Mouse (Mus musculus) intestine, embryonic 14.5 days (tissue): ENCODE measurements around the gene Sorcs1. TPM values are rescaled to one million over a fixed set of nuclear protein-coding genes. Genes with fewer than 3 reads are reported as not detected.

Source experiments
- ATAC-seq: fragments of 200-750 bp; cut with Nextera tagmentation; replicated peaks from 2 replicates; pipeline ENCODE4 v1.8.0; 2017; ENCODE audit warnings: low read depth, moderate number of reproducible peaks, moderate TSS enrichment, moderate library complexity; ENCODE audit not compliant: low FRiP score, low TSS enrichment
- DNase-seq: peaks from one replicate; pipeline ENCODE4 v3.0.0-alpha.2; 2018; ENCODE audit warnings: low spot score
- H3K27ac ChIP-seq: fragments of 300-500 bp; sonication (generic); 2 replicates; pipeline ENCODE4 v1.5.1; 2014; ENCODE audit warnings: low read depth, mild to moderate bottlenecking, control low read depth
- H3K27me3 ChIP-seq: fragments of 300-500 bp; sonication (generic); replicated peaks from 2 replicates; pipeline ENCODE4 v1.6.1; 2014; ENCODE audit warnings: low read length, control low read depth; ENCODE audit not compliant: control insufficient read depth, insufficient read depth
- H3K36me3 ChIP-seq: fragments of 300-500 bp; sonication (generic); 2 replicates; pipeline ENCODE4 v1.6.1; 2014; ENCODE audit warnings: low read length, control low read depth; ENCODE audit not compliant: control insufficient read depth, insufficient read depth
- H3K4me1 ChIP-seq: fragments of 300-500 bp; sonication (generic); replicated peaks from 2 replicates; pipeline ENCODE4 v1.6.1; 2014; ENCODE audit warnings: low read length, control low read depth, mixed read lengths; ENCODE audit not compliant: control insufficient read depth, insufficient read depth
- H3K4me2 ChIP-seq: fragments of 300-500 bp; sonication (generic); 2 replicates; pipeline ENCODE4 v1.6.1; 2014; ENCODE audit warnings: low read length
- H3K4me3 ChIP-seq: fragments of 300-500 bp; sonication (generic); 2 replicates; pipeline ENCODE4 v1.5.1; 2014; ENCODE audit warnings: low read depth, low read length, control low read depth, mixed read lengths
- H3K9ac ChIP-seq: fragments of 300-500 bp; sonication (generic); 2 replicates; pipeline ENCODE4 v1.6.1; 2014; ENCODE audit warnings: mild to moderate bottlenecking, low read length
- H3K9me3 ChIP-seq: fragments of 300-500 bp; sonication (generic); 2 replicates; pipeline ENCODE4 v1.6.1; 2016; ENCODE audit warnings: low read length, control low read depth; ENCODE audit not compliant: control insufficient read depth
- WGBS: fragments of 180-500 bp; shearing (Covaris S2); extraction: QIAGEN DNeasy Blood & Tissue Kit; methylation state at CpG from one replicate; pipeline ENCODE4 v1.1.7; 2014; 5-methylcytosine and 5-hydroxymethylcytosine counted together
- polyA plus RNA-seq: library from polyadenylated mRNA; unstranded; fragments of >200 nt; fragmentation: Nextera tagmentation; extraction: Ambion mirVana; gene quantifications from 2 replicates; pipeline ENCODE4 v1.2.1, GENCODE M21; 2014

The Sorcs1 gene
- polyA plus RNA-seq, 1 experiment from 2014 or later, result 2.6 TPM

- no peak for DNase-seq
- Histone ChIP-seq H3K9me3 (no peaks in the 10 kb centered on the region), H3K4me3 (no peak overlapping the region), H3K4me1 (peaks cover 7% of the 10 kb centered on the region), H3K36me3 (no peaks in the 10 kb centered on the region), H3K9ac (no peak overlapping the region), H3K4me2 (no peak overlapping the region), H3K27ac (no peak overlapping the region), H3K27me3 (no peaks in the 10 kb centered on the region)
- 92% methylated on average over 5 of the region's 5 CpGs for WGBS
- ATAC-seq, result no peak
These were observed 192.1 kb downstream of the Sorcs1 start for GRCm38 (mm10) chr19:50486345-50486744.

GRCm38 (mm10) chr19:50476774-50477173 lies 201.7 kb downstream of the Sorcs1 start:
- Histone ChIP-seq H3K27ac (no peak overlapping the region), H3K9me3 (no peaks in the 10 kb centered on the region), H3K9ac (no peak overlapping the region), H3K27me3 (no peaks in the 10 kb centered on the region), H3K4me3 (no peak overlapping the region), H3K4me2 (no peak overlapping the region), H3K36me3 (no peaks in the 10 kb centered on the region), H3K4me1 (no peaks in the 10 kb centered on the region)
- DNase-seq (no peak), ATAC-seq (no peak)
- 58% methylated on average over 6 of the region's 6 CpGs for WGBS

GRCm38 (mm10) chr19:50468592-50468991 lies 209.9 kb downstream of the Sorcs1 start:
- H3K27ac ChIP-seq, result no peak overlapping the region

GRCm38 (mm10) chr19:50464811-50465210 lies 213.6 kb downstream of the Sorcs1 start:
- 59% methylated on average over 6 of the region's 6 CpGs for WGBS
- Histone ChIP-seq H3K4me3 (no peak overlapping the region), H3K4me2 (no peak overlapping the region), H3K4me1 (no peaks in the 10 kb centered on the region), H3K9ac (no peak overlapping the region), H3K36me3 (no peaks in the 10 kb centered on the region), H3K27ac (no peak overlapping the region), H3K27me3 (no peaks in the 10 kb centered on the region), H3K9me3 (no peaks in the 10 kb centered on the region)
- no peak for DNase-seq
- ATAC-seq, result no peak

More at GRCm38 (mm10) chr19:50468592-50468991, 209.9 kb downstream of the Sorcs1 start:
- Histone ChIP-seq H3K4me2 (no peak overlapping the region), H3K9ac (no peak overlapping the region), H3K4me1 (no peaks in the 10 kb centered on the region), H3K27me3 (no peaks in the 10 kb centered on the region), H3K36me3 (no peaks in the 10 kb centered on the region), H3K4me3 (no peak overlapping the region), H3K9me3 (no peaks in the 10 kb centered on the region)
- no peak for DNase-seq
- 96% methylated on average over 3 of the region's 3 CpGs for WGBS
- no peak for ATAC-seq

- H3K4me3 ChIP-seq, result no peak overlapping the region
- WGBS, result 91% methylated on average over 5 of the region's 5 CpGs
- no peaks in the 10 kb centered on the region for H3K27me3 ChIP-seq
- ATAC-seq, result no peak
- H3K9me3 ChIP-seq, result no peaks in the 10 kb centered on the region
- no peaks in the 10 kb centered on the region for H3K36me3 ChIP-seq
- H3K27ac ChIP-seq, result no peak overlapping the region
- no peak overlapping the region for H3K4me2 ChIP-seq
- H3K9ac ChIP-seq, result no peak overlapping the region
- DNase-seq, result no peak
- H3K4me1 ChIP-seq, result no peaks in the 10 kb centered on the region
These were observed 219.9 kb downstream of the Sorcs1 start for GRCm38 (mm10) chr19:50458581-50458980.

- DNase-seq, result no peak
- ATAC-seq, result no peak
- Histone ChIP-seq H3K4me1 (no peaks in the 10 kb centered on the region), H3K9ac (no peak overlapping the region), H3K9me3 (no peaks in the 10 kb centered on the region), H3K36me3 (no peaks in the 10 kb centered on the region), H3K4me3 (no peak overlapping the region), H3K27me3 (no peaks in the 10 kb centered on the region), H3K4me2 (no peak overlapping the region), H3K27ac (no peak overlapping the region)
- 48% methylated on average over 5 of the region's 5 CpGs for WGBS
These were observed 221.1 kb downstream of the Sorcs1 start for GRCm38 (mm10) chr19:50457275-50457892.

- ATAC-seq (no peak), DNase-seq (no peak)
- Histone ChIP-seq H3K9ac (no peak overlapping the region), H3K4me3 (no peak overlapping the region), H3K4me1 (no peaks in the 10 kb centered on the region), H3K36me3 (no peaks in the 10 kb centered on the region), H3K27me3 (no peaks in the 10 kb centered on the region), H3K9me3 (no peaks in the 10 kb centered on the region), H3K27ac (no peak overlapping the region), H3K4me2 (no peak overlapping the region)
- WGBS, result 37% methylated on average over 4 of the region's 4 CpGs
These were observed 237.3 kb downstream of the Sorcs1 start for GRCm38 (mm10) chr19:50441099-50441498.

GRCm38 (mm10) chr19:50440246-50440910 lies 238.1 kb downstream of the Sorcs1 start:
- H3K4me1 ChIP-seq, result no peaks in the 10 kb centered on the region
- H3K36me3 ChIP-seq, result no peaks in the 10 kb centered on the region
- WGBS, result 6% methylated on average over 11 of the region's 11 CpGs
- no peaks in the 10 kb centered on the region for H3K27me3 ChIP-seq
- ATAC-seq (no peak), DNase-seq (no peak)
- H3K4me3 ChIP-seq, result no peak overlapping the region
- peak overlapping the region; percentile 14; the same call in 1 of the 2 replicates for H3K4me2 ChIP-seq
- no peaks in the 10 kb centered on the region for H3K9me3 ChIP-seq
- H3K27ac ChIP-seq, result no peak overlapping the region
- H3K9ac ChIP-seq, result no peak overlapping the region

GRCm38 (mm10) chr19:50439464-50439881 lies 239.0 kb downstream of the Sorcs1 start:
- ATAC-seq (no peak), DNase-seq (no peak)
- Histone ChIP-seq H3K4me3 (no peak overlapping the region), H3K9me3 (no peaks in the 10 kb centered on the region), H3K4me1 (no peaks in the 10 kb centered on the region), H3K36me3 (no peaks in the 10 kb centered on the region), H3K9ac (no peak overlapping the region), H3K4me2 (no peak overlapping the region), H3K27me3 (no peaks in the 10 kb centered on the region), H3K27ac (no peak overlapping the region)
- 26% methylated on average over 3 of the region's 3 CpGs for WGBS
